ENCODE assay signal across 8 mouse cellular contexts in genomic region chr7:112663314-112663966, GRCm38 (mm10). TPM values are rescaled to one million over a fixed set of nuclear protein-coding genes. Genes with fewer than 3 reads are reported as not detected.
DNase-seq lines count a peak whose midpoint lies in the region; ATAC-seq and TF ChIP-seq lines count a peak whose summit lies in the region.

No protein-coding gene starts in this region.

- H3K36me3 ChIP-seq in spleen, adult 2 months (ENCODE audit: control insufficient read depth, insufficient read depth, low read length), result no peaks in the 10 kb centered on the region
- H3K36me3 ChIP-seq in neural tube, embryonic 11.5 days (ENCODE audit: control insufficient read depth, insufficient read depth, low read length), result no peaks in the 10 kb centered on the region

- TF ChIP-seq CTCF in spleen, adult 2 months (IDR thresholded peaks at IDR 0.05; ENCODE audit: extremely low read depth, insufficient read depth, insufficient read length, insufficient replicate concordance), result no peak

- TF ChIP-seq POLR2A in spleen, adult 2 months (IDR thresholded peaks at IDR 0.05; ENCODE audit: low read depth, low read length), result no peak

- no peak overlapping the region for H3K9ac ChIP-seq in neural tube, embryonic 11.5 days (ENCODE audit: low read length)

- no peaks in the 10 kb centered on the region for H3K9me3 ChIP-seq in neural tube, embryonic 11.5 days (ENCODE audit: control insufficient read depth, low read length)

- H3K4me2 ChIP-seq in neural tube, embryonic 11.5 days (ENCODE audit: low read depth), result no peak overlapping the region

- no peak for DNase-seq in spleen, adult 2 months (ENCODE audit: low read depth in 1 of 2, low spot score in 2 of 2)
- DNase-seq in spleen, adult 18-20 months, result no peak
- DNase-seq in gastrocnemius, postnatal 25 days, result peak; percentile 24
- DNase-seq in kidney, adult 18-20 months, result peak; percentile 37
- DNase-seq in liver, result peak; percentile 11
- DNase-seq in neural tube, embryonic 11.5 days (ENCODE audit: low spot score), result peak; percentile 36
- no peak for DNase-seq in spleen, adult 12 weeks (ENCODE audit: low spot score)
- no peak for DNase-seq in natural killer cell, adult 2 months (ENCODE audit: low spot score in 2 of 2)

- H3K4me3 ChIP-seq in spleen, adult 2 months (ENCODE audit: extremely low read depth, insufficient read depth, insufficient read length), result no peak overlapping the region
- no peak overlapping the region for H3K4me3 ChIP-seq in neural tube, embryonic 11.5 days (ENCODE audit: low read depth, low read length)

- no peak for ATAC-seq in neural tube, embryonic 11.5 days (ENCODE audit: insufficient read depth, low FRiP score, low TSS enrichment)

- H3K27ac ChIP-seq in spleen, adult 2 months (ENCODE audit: insufficient read depth, low read length), result peak overlapping the region; percentile 45; the same call in 1 of the 2 replicates
- no peak overlapping the region for H3K27ac ChIP-seq in neural tube, embryonic 11.5 days (ENCODE audit: low read depth, low read length)

- no peaks in the 10 kb centered on the region for H3K4me1 ChIP-seq in spleen, adult 2 months (ENCODE audit: control insufficient read depth, insufficient read depth, insufficient read length)
- H3K4me1 ChIP-seq in neural tube, embryonic 11.5 days (ENCODE audit: control insufficient read depth, insufficient read depth, low read length), result 0 out of 2 replicates have a peak, but pooled peaks cover 2% of the 10 kb centered on the region

- 61% methylated on average over 6 of the region's 6 CpGs for WGBS in spleen, adult 2 months
- 54% methylated on average over 6 of the region's 6 CpGs for WGBS in neural tube, embryonic 11.5 days

- H3K27me3 ChIP-seq in spleen, adult 2 months (ENCODE audit: control insufficient read depth, insufficient read depth, low read length), result no peaks in the 10 kb centered on the region
- no peaks in the 10 kb centered on the region for H3K27me3 ChIP-seq in neural tube, embryonic 11.5 days (ENCODE audit: control insufficient read depth, insufficient read depth, low read length)

RNA-seq across cellular contexts. Expression of gene Tead1, which starts 15.7 kb away (rescaled TPM):
- polyA plus RNA-seq in spleen, adult 2 months (2012; rRNA removed), result 2.7 and 3.6 TPM in 2 replicates
- 100 to 1,000 TPM; 159 to 210 TPM for total RNA-seq in gastrocnemius, postnatal 25 days (2021)
- 11.9 and 13.2 TPM in 2 replicates for polyA plus RNA-seq in neural tube, embryonic 11.5 days (2014; fragmentation: Nextera tagmentation; extraction: Ambion mirVana)

Comparison
In these comparisons a context has a peak if more than half of its experiments do, and no peak if none do; other contexts are left out.
1. DNase-seq: peak in gastrocnemius, postnatal 25 days (single experiment), kidney, adult 18-20 months (single experiment), liver (single experiment) and neural tube, embryonic 11.5 days (single experiment); none in spleen, adult 2 months (0 of 2), spleen, adult 18-20 months (0 of 2), spleen, adult 12 weeks (single experiment) and natural killer cell, adult 2 months (0 of 2).